Mouse (Mus musculus): Measurements from ENCODE around the gene Thada. TPM values are rescaled to one million over a fixed set of nuclear protein-coding genes. Genes with fewer than 3 reads are reported as not detected.

The Thada gene
- total and polyA plus RNA-seq, 3 experiments = 17.3 to 26.7 (median 22.2) TPM

DNA sequence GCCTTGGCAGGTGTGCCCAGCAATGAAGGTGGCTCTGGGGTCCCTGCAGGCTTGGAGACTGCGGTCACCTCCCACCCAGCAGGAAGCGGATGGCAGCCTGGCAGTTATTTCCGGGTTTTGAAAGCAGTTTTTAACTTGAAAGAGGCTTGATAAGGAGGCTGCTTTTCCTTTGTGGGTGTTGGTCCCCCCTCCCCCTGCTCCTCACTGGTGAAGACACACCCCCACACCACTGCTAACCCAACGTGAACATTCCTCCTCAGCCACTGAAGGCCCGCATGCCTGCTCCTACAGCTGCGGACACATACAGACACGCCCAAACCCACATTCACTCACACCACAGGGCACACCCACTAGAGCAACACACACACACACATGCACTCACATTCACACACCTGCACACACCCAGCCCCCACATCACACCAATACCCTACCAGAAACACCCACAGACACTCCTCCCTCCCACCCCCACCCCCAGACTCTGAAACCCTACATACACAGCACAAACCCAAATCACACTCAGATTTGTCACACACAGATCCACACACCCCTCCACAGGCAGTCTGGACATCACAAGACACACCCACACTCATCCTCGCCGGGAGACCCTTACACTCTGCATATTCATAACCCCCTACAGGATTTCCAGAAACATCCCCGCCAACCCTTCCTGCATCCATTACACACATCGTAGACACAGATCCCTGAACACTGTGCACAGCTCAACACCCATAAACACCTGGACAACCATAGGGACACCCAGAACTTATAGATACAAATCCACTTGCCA lies 285.1 kb downstream of the Thada start (continued):
- TF ChIP-seq ZC3H11A (IDR thresholded peaks at IDR 0.05; ENCODE audit: low read depth, low read length) (no peak), ZKSCAN1 (IDR thresholded peaks at IDR 0.05; ENCODE audit: borderline replicate concordance, low read depth, low read length) (no peak), MYC (IDR thresholded peaks at IDR 0.05; ENCODE audit: low read depth, low read length) (peak; percentile 59; the same call in 1 of the 2 replicates), RCOR1 (conservative IDR thresholded peaks at IDR 0.05; ENCODE audit: low read depth, low read length) (no peak), IRF4 (IDR thresholded peaks at IDR 0.05; ENCODE audit: low read depth, low read length) (peak; percentile 22), MAFK (IDR thresholded peaks at IDR 0.05; ENCODE audit: insufficient replicate concordance, low read length) (no peak), SIN3A (IDR thresholded peaks at IDR 0.05; ENCODE audit: low read length) (peak; percentile 83), HCFC1 (IDR thresholded peaks at IDR 0.05; ENCODE audit: low read depth, low read length) (peak; percentile 11; the same call in 1 of the 2 replicates), ZNF384 (IDR thresholded peaks at IDR 0.05; ENCODE audit: low read depth, low read length) (no peak), PAX5 (IDR thresholded peaks at IDR 0.05; ENCODE audit: low read length) (no peak), POLR2AphosphoS2 (IDR thresholded peaks at IDR 0.05; ENCODE audit: low read depth, low read length) (no peak), ELF1 (IDR thresholded peaks at IDR 0.05; ENCODE audit: low read depth, low read length) (peak; percentile 78), MEF2A (IDR thresholded peaks at IDR 0.05; ENCODE audit: borderline replicate concordance, low read depth, low read length) (no peak; the same call in 1 of the 2 replicates), NELFE (IDR thresholded peaks at IDR 0.05; ENCODE audit: low read depth, low read length) (peak; percentile 41; the same call in 1 of the 2 replicates)

DNA sequence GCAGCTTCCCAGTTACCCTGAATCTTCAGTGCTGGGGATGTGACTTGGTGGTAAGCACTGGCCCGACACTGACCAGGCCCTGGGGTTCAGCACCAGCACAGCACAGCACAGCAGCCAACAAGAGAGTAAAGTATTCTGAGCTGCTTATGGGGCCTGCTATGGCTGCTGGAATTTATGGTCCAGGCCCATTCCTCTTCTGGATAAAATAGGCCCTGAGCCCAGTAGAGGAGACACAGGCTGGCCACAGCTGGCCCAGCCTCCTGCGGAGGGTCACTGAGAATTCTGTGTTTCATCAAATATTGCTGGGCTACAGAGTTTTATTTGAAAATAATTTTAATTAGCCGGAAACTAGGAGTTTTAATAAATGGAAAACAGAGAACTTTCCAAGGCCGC lies 286.0 kb downstream of the Thada start:
- H3K27me3 ChIP-seq (replicated peaks) = no peaks in the 10 kb centered on the region
- dilution Hi-C loops (cut with MboI; ENCODE audit: extremely low pct_ligation_motif_present, extremely low pct_unique_long_range_greater_than_20kb, low sequenced_read_pairs) (no loop called here), in situ Hi-C loops (cut with MboI; ENCODE audit: low pct_ligation_motif_present, low pct_unique_long_range_greater_than_20kb, low sequenced_read_pairs) (loop anchor here (5.0 kb wide), 1 partner anchor 58 kb away; no protein-coding TSS in a partner anchor)
- H3K79me2 ChIP-seq (replicated peaks; ENCODE audit: control insufficient read depth, extremely low read depth, insufficient read depth, poor library complexity, severe bottlenecking) = peaks cover 5% of the 10 kb centered on the region
- no peak overlapping the region for H3K27ac ChIP-seq (ENCODE audit: insufficient read depth, low read depth)
- no peak for DNase-seq (ENCODE audit: extremely low read depth)
- H3K4me1 ChIP-seq (ENCODE audit: control insufficient read depth in 1 of 2, insufficient read depth in 2 of 2) = peaks cover 0 to 35% of the 10 kb centered on the region in 2 experiments; a peak in 2 of 4 replicates
- no peak overlapping the region for H3K4me2 ChIP-seq (ENCODE audit: insufficient read depth, low read depth, poor library complexity, severe bottlenecking)
- peaks cover 0 to 5% of the 10 kb centered on the region in 2 experiments for H3K36me3 ChIP-seq (replicated peaks in 1 of 2; ENCODE audit: control insufficient read depth in 1 of 2, insufficient read depth in 1 of 2, low read length in 1 of 2)
- H3K9ac ChIP-seq (ENCODE audit: insufficient read depth, low read depth) = peak overlapping the region; percentile 60; the same call in 1 of the 2 replicates
- H3K4me3 ChIP-seq (replicated peaks in 1 of 3; ENCODE audit: low read depth in 2 of 3, low read length in 2 of 3, poor library complexity in 1 of 3) = no peak overlapping the region
- TF ChIP-seq ZKSCAN1 (IDR thresholded peaks at IDR 0.05; ENCODE audit: borderline replicate concordance, low read depth, low read length) (no peak), JUN (IDR thresholded peaks at IDR 0.05; ENCODE audit: insufficient read depth, low read depth, low read length) (no peak), NELFE (IDR thresholded peaks at IDR 0.05; ENCODE audit: low read depth, low read length) (no peak), MXI1 (IDR thresholded peaks at IDR 0.05; ENCODE audit: low read depth, low read length) (no peak)
- H3K9me3 ChIP-seq (replicated peaks; ENCODE audit: low read length) = peaks cover 8% of the 10 kb centered on the region

Measured in CH12.LX (cell line).